Mouse (Mus musculus) intestine, postnatal 0 days (tissue): ENCODE measurements around the gene Gm45716. TPM values are rescaled to one million over a fixed set of nuclear protein-coding genes. Genes with fewer than 3 reads are reported as not detected.
A peak's percentile ranks its signal among the peaks of the same experiment; 100 is the strongest.

Experiments used
- ATAC-seq: fragments of 200-750 bp; cut with Nextera tagmentation; 2 replicates; pipeline ENCODE4 v1.8.0; 2017; ENCODE audit warnings: mild to moderate bottlenecking, moderate TSS enrichment, moderate library complexity
- H3K27ac ChIP-seq: fragments of 300-500 bp; sonication (generic); 2 replicates; pipeline ENCODE4 v1.5.1; 2014; ENCODE audit warnings: mild to moderate bottlenecking, low read depth, low read length, moderate library complexity
- H3K27me3 ChIP-seq: fragments of 300-500 bp; sonication (generic); replicated peaks from 2 replicates; pipeline ENCODE4 v1.6.1; 2014; ENCODE audit warnings: low read length, mixed read lengths; ENCODE audit not compliant: control insufficient read depth, insufficient read depth
- H3K36me3 ChIP-seq: fragments of 300-500 bp; sonication (generic); 2 replicates; pipeline ENCODE4 v1.6.1; 2014; ENCODE audit warnings: mild to moderate bottlenecking, moderate library complexity; ENCODE audit not compliant: control insufficient read depth, insufficient read depth
- H3K4me1 ChIP-seq: fragments of 300-500 bp; sonication (generic); replicated peaks from 2 replicates; pipeline ENCODE4 v1.6.1; 2014; ENCODE audit warnings: antibody characterized with exemption, low read length, mixed read lengths; ENCODE audit not compliant: control insufficient read depth, insufficient read depth
- H3K4me2 ChIP-seq: fragments of 300-500 bp; sonication (generic); replicated peaks from 2 replicates; pipeline ENCODE4 v1.6.1; 2014; ENCODE audit warnings: low read depth, mild to moderate bottlenecking, moderate library complexity
- H3K4me3 ChIP-seq: fragments of 300-500 bp; sonication (generic); 2 replicates; pipeline ENCODE4 v1.5.1; 2014; ENCODE audit warnings: low read depth, low read length
- H3K9ac ChIP-seq: fragments of 300-500 bp; sonication (generic); 2 replicates; pipeline ENCODE4 v1.6.1; 2014; ENCODE audit warnings: mild to moderate bottlenecking, low read depth, low read length
- H3K9me3 ChIP-seq: fragments of 300-500 bp; sonication (generic); 2 replicates; pipeline ENCODE4 v1.6.1; 2016; ENCODE audit warnings: mixed run types; ENCODE audit not compliant: control insufficient read depth
- CTCF ChIP-seq: sonication (generic); IDR thresholded peaks from 2 replicates; pipeline ENCODE4 v1.5.1; 2016; ENCODE audit warnings: low read depth, mild to moderate bottlenecking, control low read depth, antibody characterized with exemption, moderate library complexity
- WGBS: fragments of 180-500 bp; shearing (Covaris S2); extraction: QIAGEN DNeasy Blood & Tissue Kit; methylation state at CpG from one replicate; pipeline ENCODE4 v1.1.7; 2014; 5-methylcytosine and 5-hydroxymethylcytosine counted together
- polyA plus RNA-seq: library from polyadenylated mRNA; unstranded; fragments of >200 nt; fragmentation: Nextera tagmentation; extraction: Ambion mirVana; gene quantifications from 2 replicates; pipeline ENCODE4 v1.2.1, GENCODE M21; 2015

The Gm45716 gene
- polyA plus RNA-seq, 1 experiment from 2014 or later, result 23.9 TPM

GRCm38 (mm10) chr11:90269398-90270123, 82.1 kb downstream of the Gm45716 start:
- peak overlapping the region; percentile 73 for H3K27ac ChIP-seq
- ATAC-seq, result no peak
- no peaks in the 10 kb centered on the region for H3K9me3 ChIP-seq
- H3K9ac ChIP-seq, result no peak overlapping the region
- H3K4me1 ChIP-seq, result 0 out of 2 replicates have a peak, but pooled peaks cover 3% of the 10 kb centered on the region
- H3K4me3 ChIP-seq, result no peak overlapping the region
- peaks cover 34% of the 10 kb centered on the region for H3K36me3 ChIP-seq
- 36% methylated on average over 18 of the region's 18 CpGs for WGBS
- no peaks in the 10 kb centered on the region for H3K27me3 ChIP-seq
- H3K4me2 ChIP-seq, result peak overlapping the region; percentile 58
- no peak for TF ChIP-seq CTCF

GRCm38 (mm10) chr11:90270132-90270877, 82.8 kb downstream of the Gm45716 start:
- Histone ChIP-seq H3K36me3 (peaks cover 31% of the 10 kb centered on the region), H3K4me1 (0 out of 2 replicates have a peak, but pooled peaks cover 3% of the 10 kb centered on the region), H3K4me2 (no peak overlapping the region), H3K9me3 (no peaks in the 10 kb centered on the region), H3K27ac (no peak overlapping the region), H3K27me3 (no peaks in the 10 kb centered on the region), H3K4me3 (no peak overlapping the region), H3K9ac (no peak overlapping the region)
- WGBS, result 65% methylated on average over 11 of the region's 11 CpGs
- ATAC-seq, result no peak
- TF ChIP-seq CTCF, result no peak

GRCm38 (mm10) chr11:90274187-90274586, 86.7 kb downstream of the Gm45716 start:
- Histone ChIP-seq H3K9me3 (no peaks in the 10 kb centered on the region), H3K27me3 (no peaks in the 10 kb centered on the region), H3K4me3 (no peak overlapping the region), H3K4me1 (0 out of 2 replicates have a peak, but pooled peaks cover 2% of the 10 kb centered on the region), H3K27ac (no peak overlapping the region), H3K4me2 (0 out of 2 replicates have a peak overlapping the region, but pooled peaks have one; percentile 32), H3K9ac (no peak overlapping the region), H3K36me3 (peaks cover 26% of the 10 kb centered on the region; the same call in 1 of the 2 replicates)
- TF ChIP-seq CTCF, result no peak
- WGBS, result 24% methylated on average over 1 of the region's 1 CpGs
- peak; percentile 85 for ATAC-seq

- Histone ChIP-seq H3K4me1 (no peaks in the 10 kb centered on the region), H3K27me3 (no peaks in the 10 kb centered on the region), H3K27ac (no peak overlapping the region), H3K4me3 (no peak overlapping the region), H3K9ac (no peak overlapping the region), H3K9me3 (no peaks in the 10 kb centered on the region), H3K36me3 (peaks cover 22% of the 10 kb centered on the region; the same call in 1 of the 2 replicates), H3K4me2 (no peak overlapping the region)
- no peak for ATAC-seq
- TF ChIP-seq CTCF, result no peak
- WGBS, result 89% methylated on average over 7 of the region's 7 CpGs
These were observed 88.2 kb downstream of the Gm45716 start for GRCm38 (mm10) chr11:90275663-90276062.

- no peak for TF ChIP-seq CTCF
- H3K27me3 ChIP-seq, result no peaks in the 10 kb centered on the region
- WGBS, result 74% methylated on average over 8 of the region's 8 CpGs
- H3K4me2 ChIP-seq, result no peak overlapping the region
- H3K9ac ChIP-seq, result no peak overlapping the region
- H3K4me3 ChIP-seq, result no peak overlapping the region
- H3K9me3 ChIP-seq, result no peaks in the 10 kb centered on the region
- H3K27ac ChIP-seq, result no peak overlapping the region
- no peak for ATAC-seq
- peaks cover 18% of the 10 kb centered on the region; the same call in 1 of the 2 replicates for H3K36me3 ChIP-seq
- no peaks in the 10 kb centered on the region for H3K4me1 ChIP-seq
These were observed 88.7 kb downstream of the Gm45716 start for GRCm38 (mm10) chr11:90276150-90276549.

GRCm38 (mm10) chr11:90276561-90276960, 89.1 kb downstream of the Gm45716 start:
- no peak overlapping the region for H3K4me2 ChIP-seq
- TF ChIP-seq CTCF, result no peak
- no peaks in the 10 kb centered on the region for H3K27me3 ChIP-seq
- H3K36me3 ChIP-seq, result peaks cover 14% of the 10 kb centered on the region; the same call in 1 of the 2 replicates
- no peak overlapping the region for H3K9ac ChIP-seq
- no peaks in the 10 kb centered on the region for H3K4me1 ChIP-seq
- WGBS, result 88% methylated on average over 12 of the region's 12 CpGs
- H3K9me3 ChIP-seq, result no peaks in the 10 kb centered on the region
- H3K4me3 ChIP-seq, result no peak overlapping the region
- ATAC-seq, result no peak
- H3K27ac ChIP-seq, result no peak overlapping the region
